Mouse (Mus musculus) kidney, adult 18-20 months (tissue): ENCODE results near the gene Actl7b.

ENCODE experiments used
- DNase-seq: peaks from one replicate; pipeline ENCODE4 v3.0.0; 2021

The Actl7b gene

GRCm38 (mm10) chr4:56741041-56741493, at the start of gene Actl7b:
TSS of gene Actl7b (minus strand) at chr4:56741443.
- no peak for DNase-seq

DNA sequence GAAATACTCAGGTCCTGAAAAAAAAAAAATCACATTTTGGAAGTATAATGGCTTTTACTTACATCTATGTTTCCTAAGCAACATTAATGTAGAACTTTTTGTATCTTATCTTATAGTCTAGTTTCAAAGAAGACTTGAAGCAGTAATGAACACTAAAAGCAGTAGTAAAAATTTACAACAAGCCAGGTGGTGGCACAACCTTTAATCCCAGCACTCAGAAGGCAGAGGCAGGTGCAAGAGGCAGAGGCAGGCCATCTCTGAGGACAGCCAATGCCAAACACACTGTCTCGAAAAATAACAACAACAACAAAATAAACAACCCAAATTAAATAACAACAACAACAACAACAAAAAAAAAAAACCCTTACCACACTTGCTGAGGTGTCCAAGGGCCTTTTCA, 29.8 kb upstream of the Actl7b start:
- no peak for DNase-seq

DNA sequence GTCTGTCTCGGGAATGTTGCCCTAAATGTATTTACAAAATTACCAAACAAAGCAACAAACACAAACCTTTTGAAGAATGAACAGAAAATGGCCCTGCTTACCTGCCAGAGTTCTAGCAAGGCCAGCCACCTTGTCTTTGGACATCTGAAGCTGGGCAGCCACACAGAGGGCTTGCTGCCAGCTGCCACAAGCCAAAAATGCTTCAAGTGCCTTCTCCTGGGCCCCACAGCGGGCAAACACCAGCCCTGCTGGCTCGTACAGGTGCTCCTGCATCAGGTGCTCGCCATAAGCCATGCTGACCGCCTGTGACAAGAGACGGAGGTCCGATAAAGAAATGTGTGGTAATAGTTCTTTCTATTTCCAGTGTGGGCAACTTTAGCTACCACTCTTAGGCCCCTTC, 27.7 kb upstream of the Actl7b start:
- peak; percentile 10 for DNase-seq

- DNase-seq = peak; percentile 4
Measured at GRCm38 (mm10) chr4:56767861-56768284, 26.6 kb upstream of the Actl7b start.

DNA sequence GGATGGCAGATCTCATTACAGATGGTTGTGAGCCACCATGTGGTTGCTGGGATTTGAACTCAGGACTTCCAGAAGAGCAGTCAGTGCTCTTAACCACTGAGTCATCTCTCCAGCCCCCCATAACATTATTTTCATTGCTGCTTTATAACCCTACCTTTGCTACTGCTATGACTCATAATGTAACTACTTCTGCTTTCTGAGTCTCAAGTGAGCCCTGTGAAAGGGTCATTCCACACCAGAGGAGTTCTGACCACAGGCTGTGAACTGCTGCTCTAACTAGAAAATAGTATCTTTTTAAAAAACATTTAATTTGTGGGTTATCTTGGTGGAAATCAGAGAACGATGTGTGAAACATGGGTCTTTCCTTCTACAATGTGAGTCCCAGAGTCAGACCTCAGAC, 16.4 kb upstream of the Actl7b start:
- DNase-seq = no peak

DNA sequence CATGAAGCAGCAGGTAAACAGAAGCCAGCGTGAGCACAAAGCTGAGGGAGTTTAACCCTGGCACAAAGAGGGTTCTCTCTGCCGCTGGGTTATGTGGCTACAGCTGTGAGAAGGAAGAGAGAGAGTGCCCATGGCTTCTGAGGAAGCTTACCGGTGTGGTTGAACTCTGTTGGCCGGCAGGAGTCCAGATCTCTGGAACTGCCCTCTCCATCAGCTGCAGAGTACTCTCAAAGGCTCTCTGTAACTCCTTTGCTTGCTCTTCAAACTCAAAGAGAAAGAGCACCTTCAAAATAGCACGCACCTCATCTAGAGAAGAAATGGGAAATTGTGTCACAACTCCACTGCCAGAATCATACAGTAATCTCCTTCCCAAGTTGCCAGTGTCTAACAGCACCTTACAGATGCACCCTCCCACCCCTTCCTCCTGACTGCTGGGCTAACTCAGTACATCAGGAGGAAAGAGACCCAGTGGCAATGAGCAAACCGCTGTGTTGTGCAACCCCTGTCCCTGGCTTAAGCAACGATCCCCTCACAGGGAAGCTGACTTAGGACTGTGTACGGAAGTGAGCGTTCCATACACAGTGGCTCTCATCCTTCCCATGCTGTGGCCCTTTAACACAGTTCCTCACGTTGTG, 15.8 kb upstream of the Actl7b start:
- DNase-seq = no peak

GRCm38 (mm10) chr4:56756021-56756420, 14.8 kb upstream of the Actl7b start:
- no peak for DNase-seq

- DNase-seq = no peak
Measured at GRCm38 (mm10) chr4:56747456-56747855, 6.2 kb upstream of the Actl7b start.

GRCm38 (mm10) chr4:56746345-56746744, 5.1 kb upstream of the Actl7b start:
- DNase-seq = no peak

DNA sequence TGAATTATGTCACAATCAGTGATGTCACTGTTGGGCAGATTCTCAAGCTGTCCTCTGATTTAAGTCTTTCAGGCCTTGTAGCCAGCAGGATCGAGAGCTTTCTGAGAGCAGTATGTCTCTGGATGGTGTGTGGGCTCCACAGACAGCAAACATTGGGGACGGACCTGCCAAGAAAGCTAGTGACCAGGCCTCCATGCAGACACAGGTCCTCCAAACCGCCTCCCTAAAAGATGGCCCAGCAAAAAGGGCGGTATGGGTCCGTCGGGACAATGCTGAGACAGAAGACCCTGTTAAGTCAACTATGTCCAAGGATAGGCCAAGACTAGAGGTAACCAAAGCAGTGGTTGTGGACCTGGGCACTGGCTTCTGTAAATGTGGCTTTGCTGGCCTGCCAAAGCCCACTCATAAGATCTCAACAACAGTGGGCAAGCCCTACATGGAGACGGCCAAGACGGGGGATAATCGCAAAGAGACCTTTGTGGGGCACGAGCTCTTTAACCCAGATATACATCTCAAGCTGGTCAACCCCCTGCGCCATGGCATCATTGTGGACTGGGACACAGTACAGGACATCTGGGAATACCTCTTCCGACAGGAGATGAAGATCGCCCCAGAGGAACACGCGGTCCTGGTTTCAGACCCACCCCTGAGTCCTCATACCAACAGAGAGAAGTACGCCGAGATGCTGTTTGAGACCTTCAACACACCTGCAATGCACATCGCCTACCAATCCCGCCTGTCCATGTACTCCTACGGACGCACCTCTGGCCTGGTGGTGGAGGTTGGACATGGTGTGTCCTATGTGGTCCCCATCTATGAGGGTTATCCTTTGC, 2.3 kb upstream of the Actl7b start, which contains the start of gene Actl7a:
Gene Actl7a (plus strand): TSS at position 51 of the 833 bp plus-strand sequence.
- DNase-seq = no peak

GRCm38 (mm10) chr4:56742698-56743097, 1.5 kb upstream of the Actl7b start:
- no peak for DNase-seq

DNA sequence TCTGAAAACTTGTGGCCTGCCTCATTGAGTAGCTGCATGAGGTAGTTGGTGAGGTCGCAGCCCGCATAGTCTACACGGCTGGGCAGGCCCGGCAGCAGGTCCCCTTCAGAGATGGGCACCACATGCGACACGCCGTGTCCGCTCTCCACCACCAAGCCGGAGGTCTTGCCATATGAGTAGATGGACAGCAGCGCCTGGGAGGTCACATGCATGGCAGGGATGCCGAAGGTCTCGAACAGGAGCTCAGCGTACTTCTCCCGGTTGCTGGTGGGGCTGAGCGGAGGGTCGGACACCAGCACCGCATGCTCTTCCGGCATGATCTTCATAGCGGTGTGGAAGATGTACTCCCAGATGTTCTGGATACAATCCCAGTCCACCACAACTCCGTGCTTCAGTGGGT, 632 bp downstream of the Actl7b start:
- no peak for DNase-seq

GRCm38 (mm10) chr4:56740020-56740485, 1.2 kb downstream of the Actl7b start, which contains the start of gene Gm26657:
TSS of gene Gm26657 (plus strand) at chr4:56740070.
- no peak for DNase-seq

DNA sequence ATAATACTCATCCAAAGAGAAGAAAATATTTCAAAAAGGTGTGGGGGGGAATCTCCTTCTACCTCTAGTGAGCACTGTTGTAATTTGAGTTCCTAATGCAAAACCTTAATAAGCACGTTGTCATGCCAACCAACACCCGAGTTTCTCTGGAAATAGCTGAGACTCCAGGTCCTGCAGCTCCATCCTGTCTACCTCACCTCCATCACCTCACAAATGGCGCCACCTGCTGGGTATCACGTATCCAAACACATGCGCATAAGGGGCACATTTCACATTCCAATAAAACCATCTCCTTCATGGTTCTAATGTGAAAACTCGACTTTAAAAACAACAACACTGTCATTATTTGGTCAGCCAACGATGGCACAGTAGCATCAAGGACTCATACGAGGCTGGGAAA, 15.4 kb downstream of the Actl7b start:
- DNase-seq = no peak

DNA sequence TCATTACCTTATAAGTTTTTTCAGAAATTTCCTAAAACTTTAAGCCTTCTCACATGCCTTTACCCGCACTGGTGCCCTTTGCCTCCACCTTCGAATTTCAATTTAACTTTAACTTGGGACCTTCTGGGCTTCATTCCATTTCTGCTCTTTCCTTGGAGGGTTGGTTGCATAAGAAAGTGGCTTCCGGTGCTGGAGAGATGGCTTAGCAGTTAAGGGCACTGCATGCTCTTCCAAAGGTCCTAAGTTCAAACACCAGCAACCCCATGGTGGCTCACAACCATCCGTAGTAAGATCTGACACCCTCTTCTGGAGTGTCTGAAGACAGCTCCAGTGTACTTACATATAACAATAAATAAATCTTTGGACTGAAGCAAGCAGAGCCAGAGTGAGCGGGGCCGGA, 18.0 kb downstream of the Actl7b start:
- peak; percentile 36 for DNase-seq

DNA sequence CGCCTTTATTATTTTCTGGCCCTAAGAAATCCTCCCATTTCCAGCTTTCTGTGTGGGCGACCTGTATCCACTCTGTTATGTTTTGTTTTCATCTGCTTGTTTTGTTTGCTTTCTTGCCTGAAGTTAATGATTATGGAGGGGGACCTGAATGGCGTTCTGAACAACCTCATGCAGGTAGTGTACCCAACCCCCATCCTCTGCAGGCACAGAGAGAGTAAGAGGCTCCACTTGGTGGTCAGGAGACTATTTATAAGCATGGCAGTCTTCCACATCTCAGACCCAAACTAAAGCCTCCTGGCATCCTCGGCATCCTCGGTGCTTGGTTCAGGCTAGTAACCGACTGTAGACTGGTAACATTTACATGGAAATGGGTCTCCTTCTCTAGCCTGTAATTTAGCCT, 18.9 kb downstream of the Actl7b start:
- DNase-seq = no peak

GRCm38 (mm10) chr4:56721469-56721868, 19.8 kb downstream of the Actl7b start:
- DNase-seq = no peak

DNA sequence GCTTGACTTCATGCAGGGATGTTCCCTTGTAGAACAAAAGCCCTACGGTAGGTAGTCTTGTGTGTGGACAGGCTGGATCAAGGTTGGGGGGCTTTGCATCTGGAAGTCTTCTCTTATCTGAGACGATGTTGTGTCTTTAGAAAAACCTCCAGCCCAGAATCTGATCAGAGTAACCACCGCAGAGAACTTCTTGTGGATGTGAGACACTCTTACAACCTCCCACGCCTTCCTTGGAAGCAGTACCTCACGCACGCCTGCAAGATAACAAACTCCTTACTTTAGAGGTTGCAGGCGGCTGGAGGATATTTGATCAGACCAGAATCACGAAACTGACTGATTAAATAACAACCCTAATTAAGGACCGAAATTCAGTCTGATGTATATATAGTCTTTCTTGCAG, 20.8 kb downstream of the Actl7b start:
- no peak for DNase-seq

DNA sequence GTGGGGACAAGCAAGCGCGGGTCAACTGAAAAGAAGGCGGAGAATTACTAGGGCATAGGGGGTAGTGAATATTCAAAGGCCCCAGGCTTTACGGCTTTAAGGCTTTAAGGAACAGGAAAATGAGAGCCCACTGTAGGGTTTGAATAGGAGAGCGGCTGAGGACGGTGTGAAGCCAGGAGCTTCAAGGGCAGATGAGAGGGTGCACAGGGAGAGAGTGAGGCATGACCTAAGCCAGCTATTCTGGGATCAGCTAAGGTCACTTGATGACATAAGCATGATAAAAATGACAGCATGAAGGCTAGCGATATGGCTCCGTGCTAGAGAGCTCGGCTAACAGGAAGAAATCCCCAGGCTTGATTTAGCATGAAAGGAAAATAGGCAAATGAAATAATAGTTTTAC, 21.8 kb downstream of the Actl7b start:
- DNase-seq = no peak

DNA sequence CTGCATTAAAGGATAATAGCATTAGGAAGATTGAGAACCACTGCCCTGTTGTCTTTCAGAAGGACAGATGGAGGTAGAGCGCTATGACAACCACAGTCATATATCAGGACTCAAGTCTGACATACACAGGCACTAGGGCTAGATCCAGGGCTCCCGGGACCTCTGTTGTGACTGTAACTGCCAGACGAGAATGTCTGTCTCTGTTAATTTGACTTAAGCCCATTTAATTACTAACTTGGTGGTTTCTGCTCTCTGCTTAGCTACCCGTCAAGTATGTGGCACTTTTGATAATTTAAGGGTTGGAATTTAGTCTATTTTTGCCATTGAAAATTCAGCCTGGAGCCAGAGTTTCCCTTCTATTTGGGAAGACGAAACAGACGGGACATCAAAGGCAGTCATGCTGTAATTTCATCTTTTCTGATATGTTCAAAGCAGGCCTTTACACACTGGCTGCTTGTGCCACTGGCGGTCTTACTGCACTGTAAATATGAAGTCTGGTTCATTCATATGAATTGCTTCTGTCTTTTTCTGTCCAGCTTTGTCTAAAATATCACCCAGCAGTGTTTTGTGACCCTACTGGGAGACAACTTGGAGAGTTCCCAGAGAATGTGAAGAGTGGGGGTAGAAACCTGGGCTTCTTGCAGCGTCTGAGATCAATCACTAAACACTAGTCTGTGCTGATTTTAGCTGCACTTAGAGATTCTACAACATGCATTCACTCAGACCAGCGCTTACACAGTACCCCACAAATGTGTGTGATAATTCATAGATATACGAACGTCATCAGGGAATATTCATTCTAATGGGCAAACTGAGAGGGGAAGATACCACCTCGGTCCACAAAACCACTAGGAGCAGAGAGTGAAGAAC, 22.4 kb downstream of the Actl7b start:
- no peak for DNase-seq

DNA sequence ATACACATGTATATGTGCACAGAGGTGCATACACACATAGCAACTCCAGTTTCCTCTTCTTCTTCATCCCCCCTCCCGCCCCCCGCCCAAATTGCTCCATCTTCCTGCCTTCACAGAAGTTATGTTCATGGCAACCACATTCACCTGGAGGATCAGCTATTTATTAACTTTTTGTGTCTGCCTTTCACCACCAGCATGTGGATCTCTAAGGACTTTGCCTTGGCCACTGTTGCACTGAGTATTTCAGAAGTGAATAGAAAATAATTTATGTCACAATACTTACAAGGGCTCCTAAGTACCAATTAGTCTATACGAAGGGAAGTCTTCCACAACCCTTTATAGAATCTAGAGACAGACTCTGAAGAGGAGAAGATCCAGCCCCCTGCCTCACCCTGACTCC, 23.3 kb downstream of the Actl7b start:
- DNase-seq = no peak

DNA sequence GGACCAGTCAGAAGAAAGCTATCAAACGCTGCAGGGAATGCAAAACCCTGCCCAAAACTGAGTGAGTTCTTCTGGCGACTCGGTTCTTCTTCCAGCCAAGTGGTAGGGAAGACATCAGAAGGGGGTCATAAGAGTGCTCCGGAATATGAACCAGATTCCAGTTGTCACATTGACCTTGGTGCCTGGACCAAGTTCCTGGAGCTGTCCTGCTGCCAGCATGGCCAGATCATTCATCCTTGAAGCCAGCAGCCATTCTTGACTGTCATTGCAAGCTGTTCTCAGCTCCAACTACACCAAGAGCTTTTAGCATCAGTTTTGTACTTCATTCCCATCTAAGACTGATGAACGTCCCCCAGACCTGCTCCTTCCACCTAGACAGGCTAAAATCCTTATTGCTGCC, 24.4 kb downstream of the Actl7b start:
- DNase-seq = no peak

GRCm38 (mm10) chr4:56713155-56713554, 28.1 kb downstream of the Actl7b start:
- no peak for DNase-seq
